Mouse (Mus musculus) liver, embryonic 11.5 days (tissue): Measurements from ENCODE around the gene Ift46. TPM values are rescaled to one million over a fixed set of nuclear protein-coding genes. Genes with fewer than 3 reads are reported as not detected.

Source experiments
- ATAC-seq: fragments of 200-750 bp; cut with Nextera tagmentation; replicated peaks from 2 replicates; pipeline ENCODE4 v1.8.0; 2017; ENCODE audit warnings: moderate number of reproducible peaks, mild to moderate bottlenecking, moderate TSS enrichment, moderate library complexity; ENCODE audit not compliant: low FRiP score
- DNase-seq: peaks from one replicate; pipeline ENCODE4 v3.0.0-alpha.2; 2017; ENCODE audit warnings: low spot score
- H3K27ac ChIP-seq: fragments of 300-500 bp; sonication (generic); 2 replicates; pipeline ENCODE4 v1.5.1; 2014; ENCODE audit warnings: mild to moderate bottlenecking, low read depth, low read length, control low read depth
- H3K27me3 ChIP-seq: fragments of 300-500 bp; sonication (generic); replicated peaks from 2 replicates; pipeline ENCODE4 v1.6.1; 2014; ENCODE audit warnings: low read length, mixed read lengths; ENCODE audit not compliant: control insufficient read depth, insufficient read depth
- H3K36me3 ChIP-seq: fragments of 300-500 bp; sonication (generic); 2 replicates; pipeline ENCODE4 v1.6.1; 2014; ENCODE audit warnings: mild to moderate bottlenecking, low read length, moderate library complexity, mixed read lengths; ENCODE audit not compliant: control insufficient read depth, insufficient read depth
- H3K4me1 ChIP-seq: fragments of 300-500 bp; sonication (generic); replicated peaks from 2 replicates; pipeline ENCODE4 v1.6.1; 2014; ENCODE audit warnings: low read length, mixed read lengths; ENCODE audit not compliant: control insufficient read depth, insufficient read depth
- H3K4me2 ChIP-seq: fragments of 300-500 bp; sonication (generic); 2 replicates; pipeline ENCODE4 v1.6.1; 2014; ENCODE audit warnings: mild to moderate bottlenecking, control low read depth, moderate library complexity
- H3K4me3 ChIP-seq: fragments of 300-500 bp; sonication (generic); 2 replicates; pipeline ENCODE4 v1.5.1; 2014; ENCODE audit warnings: low read depth, low read length, control low read depth
- H3K9ac ChIP-seq: fragments of 300-500 bp; sonication (generic); 2 replicates; pipeline ENCODE4 v1.6.1; 2014; ENCODE audit warnings: low read depth, low read length, control low read depth
- H3K9me3 ChIP-seq: fragments of 300-500 bp; sonication (generic); 2 replicates; pipeline ENCODE4 v1.6.1; 2016; ENCODE audit warnings: low read length, inconsistent platforms, mixed read lengths; ENCODE audit not compliant: control insufficient read depth
- WGBS: fragments of 180-500 bp; shearing (Covaris S2); extraction: QIAGEN DNeasy Blood & Tissue Kit; methylation state at CpG from one replicate; pipeline ENCODE4 v1.1.7; 2014; 5-methylcytosine and 5-hydroxymethylcytosine counted together
- polyA plus RNA-seq: library from polyadenylated mRNA; unstranded; fragments of >200 nt; fragmentation: Nextera tagmentation; extraction: Ambion mirVana; gene quantifications from 2 replicates; pipeline ENCODE4 v1.2.1, GENCODE M21; 2014

Ift46 gene
- polyA plus RNA-seq, 1 experiment from 2014 or later, result 48.9 TPM

DNA sequence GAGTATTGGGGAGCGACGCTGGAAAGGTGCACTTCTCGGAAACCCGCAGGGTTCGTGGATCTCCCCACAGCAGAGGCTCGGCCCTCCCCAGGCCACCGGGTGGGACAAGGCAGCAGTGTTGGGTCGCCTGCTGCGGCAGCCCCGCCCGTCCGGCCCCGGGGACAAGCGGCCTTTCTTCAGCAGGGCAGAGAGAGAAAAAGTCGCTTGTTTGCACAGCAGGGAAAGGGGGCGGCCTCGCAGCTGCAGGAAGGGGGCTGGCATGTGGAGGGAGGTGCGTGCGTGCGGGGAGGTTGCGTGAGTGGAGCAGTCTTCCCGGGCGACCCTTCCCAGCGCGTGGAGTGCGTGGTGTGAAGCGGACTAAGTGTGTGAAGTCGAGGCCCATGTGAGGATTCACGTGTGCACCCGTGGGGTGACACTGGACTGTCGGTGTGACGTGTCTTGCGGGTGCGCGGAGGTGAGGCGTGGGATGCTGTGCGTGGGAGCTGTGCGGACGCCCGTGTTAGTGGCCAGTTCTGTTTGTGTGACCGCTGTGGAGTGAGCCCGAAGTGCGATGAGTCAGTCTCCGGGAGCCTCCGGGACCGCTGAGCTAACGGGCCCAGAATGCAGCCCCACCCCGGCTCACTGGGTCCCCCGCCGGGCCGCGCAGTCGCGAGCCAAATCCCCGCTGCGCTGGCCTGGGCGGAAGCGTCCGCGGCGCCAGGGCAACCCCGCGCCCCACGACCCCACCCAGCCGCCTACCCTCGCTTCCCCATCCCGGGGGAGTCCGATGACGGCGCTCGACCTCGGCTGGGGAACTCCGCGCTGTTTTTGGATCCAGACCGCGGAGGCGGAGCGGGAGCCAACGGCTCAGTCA lies 33.8 kb upstream of the Ift46 start:
- WGBS, result 1% methylated on average over 79 of the region's 79 CpGs
- peak overlapping the region; percentile 58 for H3K9ac ChIP-seq
- peak overlapping the region; percentile 66 for H3K4me3 ChIP-seq
- no peaks in the 10 kb centered on the region for H3K36me3 ChIP-seq
- peak; percentile 64 for DNase-seq
- H3K4me2 ChIP-seq, result peak overlapping the region; percentile 97
- peaks cover 23% of the 10 kb centered on the region for H3K4me1 ChIP-seq
- H3K9me3 ChIP-seq, result no peaks in the 10 kb centered on the region
- H3K27ac ChIP-seq, result no peak overlapping the region
- peaks cover 13% of the 10 kb centered on the region for H3K27me3 ChIP-seq
- ATAC-seq, result peak; percentile 21; the same call in 1 of the 2 replicates

DNA sequence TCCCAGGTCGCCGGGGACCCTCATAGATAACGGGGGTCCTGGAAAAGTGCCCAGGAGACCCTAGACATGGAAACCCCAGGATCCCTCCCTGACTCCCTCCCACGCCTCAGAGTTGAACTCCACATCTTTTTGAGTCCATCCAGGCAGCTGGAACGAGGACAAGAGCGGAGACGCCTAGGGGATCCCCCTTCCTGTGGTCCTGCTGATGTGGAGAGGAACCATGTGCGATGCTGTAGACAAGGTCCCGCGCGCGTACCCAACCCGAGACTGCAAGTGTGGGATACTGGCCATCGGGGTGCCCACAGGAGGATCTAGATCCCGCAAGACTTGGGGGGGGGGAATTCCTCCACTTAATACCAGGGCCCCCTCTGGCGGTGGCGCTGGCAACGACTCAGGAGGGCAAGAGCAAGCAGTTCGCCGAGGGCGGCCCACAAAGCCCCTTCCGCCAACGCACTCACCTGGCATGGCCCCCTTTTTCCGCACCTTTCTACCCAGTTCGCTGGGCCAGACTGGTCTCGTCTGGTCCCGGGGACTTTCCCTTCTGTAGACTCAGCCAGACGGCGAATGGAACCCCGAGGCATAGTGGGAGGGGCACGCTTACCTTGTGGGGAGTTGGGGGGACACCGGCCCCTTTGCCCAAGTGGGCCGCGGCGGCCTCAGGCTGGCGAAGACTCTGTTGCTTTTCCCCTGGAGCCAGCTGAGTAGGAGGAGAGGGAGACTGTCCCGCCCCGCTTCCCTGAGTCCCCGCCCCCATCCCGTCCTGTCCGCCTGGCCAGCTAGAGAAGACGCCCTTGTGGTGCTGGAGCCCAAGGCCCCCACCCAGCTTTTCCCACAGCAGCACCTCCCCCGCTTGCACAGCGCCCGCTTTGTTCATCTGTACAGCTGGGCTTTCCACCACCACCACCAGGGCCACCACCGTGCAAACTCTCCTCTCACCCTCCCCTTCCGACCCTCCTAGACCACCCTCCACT lies 32.9 kb upstream of the Ift46 start, which contains the start of gene Phldb1:
Gene Phldb1, minus strand, starts transcription at position 675 of the 971 bp plus-strand sequence.
- Histone ChIP-seq H3K27ac (no peak within 1 kb of the TSS), H3K36me3 (no peaks in the 10 kb centered on the region), H3K9me3 (no peaks in the 10 kb centered on the region), H3K4me3 (peak within 1 kb of the TSS; percentile 66), H3K9ac (peak within 1 kb of the TSS; percentile 58), H3K4me2 (peak within 1 kb of the TSS; percentile 97), H3K4me1 (peaks cover 23% of the 10 kb centered on the region), H3K27me3 (peaks cover 13% of the 10 kb centered on the region)
- peak; percentile 69 for DNase-seq
- ATAC-seq, result peak; percentile 49
- WGBS, result 2% methylated on average over 47 of the region's 47 CpGs

DNA sequence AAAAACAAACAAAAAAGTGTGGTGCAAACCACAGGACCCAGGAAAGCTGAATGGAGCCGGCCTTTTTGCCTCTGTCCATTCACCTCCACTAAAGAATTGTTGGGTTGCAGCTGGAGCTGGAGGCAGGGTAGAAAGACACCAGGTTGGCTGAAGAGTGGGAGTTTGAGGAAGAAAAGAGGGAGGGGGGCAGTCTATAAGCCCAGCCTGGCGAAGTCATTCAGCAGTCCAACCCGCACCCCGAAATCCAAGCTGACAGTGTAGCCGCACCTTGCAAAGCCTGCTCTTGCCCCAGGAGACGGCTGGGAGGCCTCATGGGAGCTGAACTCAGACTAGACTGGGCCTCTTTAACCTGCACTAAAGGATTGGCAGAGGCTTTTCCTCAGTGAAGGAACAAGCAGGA lies 31.8 kb upstream of the Ift46 start:
- DNase-seq, result no peak

DNA sequence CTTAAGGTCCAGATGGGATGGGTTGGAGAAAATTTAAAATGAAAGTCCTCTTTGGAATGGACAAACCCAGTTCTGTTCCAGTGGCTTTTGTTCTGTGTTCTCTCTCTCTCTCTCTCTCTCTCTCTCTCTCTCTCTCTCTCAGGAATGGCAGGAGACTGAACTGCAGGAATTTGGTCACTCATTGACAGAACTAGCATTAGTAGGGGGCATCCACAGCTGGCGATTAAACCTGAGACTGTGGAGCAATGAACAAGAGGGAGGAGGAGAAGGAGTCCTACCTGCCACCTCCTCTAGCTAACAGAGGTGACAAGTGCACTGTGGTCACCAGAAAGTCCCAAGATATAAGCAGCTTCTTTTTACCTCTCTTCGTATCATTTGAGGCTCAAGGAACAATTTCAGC lies 31.4 kb upstream of the Ift46 start:
- H3K4me2 ChIP-seq, result no peak overlapping the region
- no peaks in the 10 kb centered on the region for H3K9me3 ChIP-seq
- H3K9ac ChIP-seq, result no peak overlapping the region
- ATAC-seq, result no peak
- H3K27me3 ChIP-seq, result peaks cover 13% of the 10 kb centered on the region
- H3K36me3 ChIP-seq, result peaks cover 2% of the 10 kb centered on the region; the same call in 1 of the 2 replicates
- peaks cover 23% of the 10 kb centered on the region for H3K4me1 ChIP-seq
- H3K4me3 ChIP-seq, result no peak overlapping the region
- no peak for DNase-seq
- H3K27ac ChIP-seq, result no peak overlapping the region
- WGBS, result 53% methylated on average over 2 of the region's 2 CpGs

More for the DNA sequence above, 31.8 kb upstream of the Ift46 start:
- Histone ChIP-seq H3K27ac (no peak overlapping the region), H3K4me3 (no peak overlapping the region), H3K27me3 (peaks cover 13% of the 10 kb centered on the region), H3K4me1 (peaks cover 23% of the 10 kb centered on the region), H3K36me3 (no peaks in the 10 kb centered on the region), H3K9ac (no peak overlapping the region), H3K4me2 (no peak overlapping the region), H3K9me3 (no peaks in the 10 kb centered on the region)
- WGBS, result 85% methylated on average over 6 of the region's 6 CpGs
- no peak for ATAC-seq

DNA sequence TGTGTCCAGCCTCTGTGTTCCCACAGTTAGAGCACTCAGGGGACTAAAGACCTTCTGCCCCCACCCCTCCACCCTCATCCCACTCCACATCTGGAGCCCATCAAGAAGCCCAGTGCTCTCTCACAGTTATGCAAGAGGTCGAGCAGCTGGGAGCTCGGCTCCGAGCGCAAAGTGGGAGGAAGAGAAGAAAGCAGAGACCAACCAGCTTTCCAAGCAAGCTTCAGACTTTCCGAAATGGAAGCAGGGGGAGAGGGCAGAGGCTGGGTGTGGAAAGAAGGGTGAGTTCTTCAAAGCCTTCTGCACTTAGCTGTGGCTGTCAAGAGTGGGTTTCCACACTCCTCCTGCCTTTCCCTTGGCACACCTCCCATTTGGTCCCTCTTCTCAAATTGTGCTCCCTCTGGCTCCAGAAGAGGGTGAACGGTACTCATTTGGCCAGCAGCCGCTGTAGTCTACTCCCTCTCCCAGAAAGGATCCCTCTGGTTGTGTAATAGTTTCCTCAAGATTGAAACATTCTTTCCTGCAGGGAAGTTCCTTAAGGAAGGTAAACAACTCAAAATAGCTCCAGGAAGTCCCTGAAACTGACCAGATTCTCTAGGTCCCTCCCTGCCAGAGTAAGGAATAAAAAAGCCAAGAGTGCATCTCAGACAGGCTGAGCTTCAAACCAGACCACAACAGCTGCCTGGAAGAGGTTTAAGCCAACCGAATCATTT lies 30.3 kb upstream of the Ift46 start:
- no peak overlapping the region for H3K27ac ChIP-seq
- no peak overlapping the region for H3K4me3 ChIP-seq
- H3K4me2 ChIP-seq, result no peak overlapping the region
- no peak overlapping the region for H3K9ac ChIP-seq
- H3K27me3 ChIP-seq, result peaks cover 13% of the 10 kb centered on the region
- ATAC-seq (no peak), DNase-seq (no peak)
- H3K36me3 ChIP-seq, result peaks cover 4% of the 10 kb centered on the region; the same call in 1 of the 2 replicates
- H3K9me3 ChIP-seq, result no peaks in the 10 kb centered on the region
- H3K4me1 ChIP-seq, result peaks cover 16% of the 10 kb centered on the region
- WGBS, result 39% methylated on average over 8 of the region's 8 CpGs

DNA sequence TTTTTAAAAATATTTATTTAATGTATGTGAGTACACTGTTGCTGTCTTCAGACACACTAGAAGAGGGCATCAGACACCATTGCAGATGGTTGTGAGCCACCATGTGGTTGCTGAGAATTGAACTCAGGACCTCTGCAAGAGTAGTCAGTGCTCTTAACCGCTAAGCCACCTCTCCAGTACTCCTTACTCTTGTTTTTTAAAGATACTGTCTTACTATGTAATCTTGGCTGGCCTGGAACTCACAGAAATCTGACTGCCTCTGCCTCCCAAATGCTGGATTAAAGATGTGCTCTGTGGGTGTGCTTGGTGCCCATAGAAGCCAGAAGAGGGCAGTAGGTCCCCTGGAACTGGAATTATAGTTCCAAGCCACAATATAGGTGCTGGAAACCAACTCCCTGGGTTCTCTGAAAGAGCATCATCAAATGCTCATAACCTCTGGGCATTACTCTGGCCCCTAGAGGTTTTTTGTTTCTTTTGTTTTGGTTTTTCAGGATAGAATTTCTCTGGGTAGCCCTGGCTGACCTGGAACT lies 27.0 kb upstream of the Ift46 start:
- DNase-seq, result no peak
- Histone ChIP-seq H3K4me2 (no peak overlapping the region), H3K9ac (no peak overlapping the region), H3K9me3 (no peaks in the 10 kb centered on the region), H3K27me3 (no peaks in the 10 kb centered on the region), H3K4me3 (no peak overlapping the region), H3K36me3 (peaks cover 27% of the 10 kb centered on the region), H3K27ac (no peak overlapping the region), H3K4me1 (no peaks in the 10 kb centered on the region)
- ATAC-seq, result no peak; the same call in 1 of the 2 replicates
- WGBS, result 65% methylated on average over 1 of the region's 1 CpGs

DNA sequence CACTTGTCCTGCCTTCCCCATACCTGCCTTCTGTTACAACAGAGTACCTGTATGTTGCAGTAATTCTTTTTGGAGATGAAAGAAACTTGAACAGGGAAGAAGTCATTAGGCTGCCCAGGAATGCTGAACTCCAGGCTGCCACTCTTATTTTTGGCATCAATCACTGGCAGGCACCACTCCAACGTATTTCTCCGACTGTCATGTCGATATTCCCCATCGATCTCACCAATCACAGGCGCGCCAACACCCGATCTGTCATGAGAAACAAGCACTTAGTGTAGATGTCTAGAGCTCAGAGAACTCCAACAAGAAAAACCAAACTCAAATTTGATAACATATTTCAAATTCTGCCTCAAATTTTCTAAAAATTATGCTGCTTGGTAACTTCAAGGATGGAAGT lies 22.3 kb upstream of the Ift46 start:
- Histone ChIP-seq H3K36me3 (peaks cover 53% of the 10 kb centered on the region), H3K4me3 (no peak overlapping the region), H3K27me3 (no peaks in the 10 kb centered on the region), H3K27ac (no peak overlapping the region), H3K4me1 (no peaks in the 10 kb centered on the region), H3K9ac (no peak overlapping the region), H3K9me3 (no peaks in the 10 kb centered on the region), H3K4me2 (no peak overlapping the region)
- 91% methylated on average over 7 of the region's 7 CpGs for WGBS
- DNase-seq (no peak), ATAC-seq (no peak)

DNA sequence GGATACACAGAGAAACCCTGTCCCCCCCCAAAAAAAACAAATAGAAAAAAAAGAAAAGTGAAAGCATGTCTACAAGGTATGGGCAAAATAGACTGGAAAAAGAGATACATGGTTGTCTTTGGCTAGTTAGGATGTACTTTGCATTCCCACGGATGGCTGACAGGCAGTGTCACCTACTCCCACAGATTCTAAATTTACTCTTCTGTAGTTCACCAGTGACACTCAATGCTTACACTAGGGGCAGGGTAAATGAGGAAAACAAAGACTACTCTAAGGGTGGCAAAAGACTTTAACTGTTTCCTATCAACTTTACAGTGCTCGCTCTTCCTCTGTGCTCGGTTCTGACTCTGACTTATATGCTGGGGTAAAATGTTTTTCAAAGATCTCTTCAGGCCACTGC lies 21.0 kb upstream of the Ift46 start:
- WGBS, result 91% methylated on average over 3 of the region's 3 CpGs
- ATAC-seq (no peak), DNase-seq (no peak)
- H3K27me3 ChIP-seq, result no peaks in the 10 kb centered on the region
- H3K9ac ChIP-seq, result no peak overlapping the region
- H3K4me3 ChIP-seq, result no peak overlapping the region
- no peaks in the 10 kb centered on the region for H3K9me3 ChIP-seq
- H3K4me2 ChIP-seq, result no peak overlapping the region
- H3K36me3 ChIP-seq, result peaks cover 60% of the 10 kb centered on the region
- H3K27ac ChIP-seq, result no peak overlapping the region
- no peaks in the 10 kb centered on the region for H3K4me1 ChIP-seq
